Mouse (Mus musculus): ENCODE data around the gene Fam184a. TPM values are rescaled to one million over a fixed set of nuclear protein-coding genes. Genes with fewer than 3 reads are reported as not detected.

The Fam184a gene
- 111 TPM for polyA plus RNA-seq (2014; fragmentation: Illumina TruSeq; extraction: RNeasy Lipid Tissue Mini Kit (QIAGEN cat#74804); ENCODE audit: low read depth, low replicate concordance)

GRCm38 (mm10) chr10:53750955-53751652 lies at the start of gene Fam184a:
Gene Fam184a (minus strand): TSS chr10:53751123.

GRCm38 (mm10) chr10:53630339-53630738 lies 120.6 kb downstream of the Fam184a start, which contains the start of gene Mcm9:
Gene Mcm9 (minus strand): TSS chr10:53630439.

GRCm38 (mm10) chr10:53596677-53597120 lies 154.2 kb downstream of the Fam184a start, which contains the start of gene Asf1a:
Gene Asf1a (plus strand): TSS chr10:53596757.

Other genes with a start within 250 kb of the Fam184a start
- 115 TPM for gene Asf1a, start 154.4 kb downstream of the Fam184a start, polyA plus RNA-seq (2014; fragmentation: Illumina TruSeq; extraction: RNeasy Lipid Tissue Mini Kit (QIAGEN cat#74804); ENCODE audit: low read depth, low replicate concordance)
- 13.1 TPM for gene Mcm9, start 120.7 kb downstream of the Fam184a start, polyA plus RNA-seq (2014; fragmentation: Illumina TruSeq; extraction: RNeasy Lipid Tissue Mini Kit (QIAGEN cat#74804); ENCODE audit: low read depth, low replicate concordance)

All from testis, adult 10 weeks (tissue).